13 mouse cellular contexts compared by ENCODE assay signal in genomic region chr15:99226090-99226489, GRCm38 (mm10). TPM values are rescaled to one million over a fixed set of nuclear protein-coding genes. Genes with fewer than 3 reads are reported as not detected.
DNase-seq lines count a peak whose midpoint lies in the region; ATAC-seq lines count a peak whose summit lies in the region.
"Had no signal": no experiment of that assay in that cellular context is flagged by ENCODE, and none has a peak within 500 bp of the region (broad histone marks: within the 10 kb centered on the region; RNA-seq: fewer than 3 reads in every experiment).

No protein-coding gene starts in this region.

- H3K27me3 ChIP-seq in heart, embryonic 15.5 days: peaks cover 92% of the 10 kb centered on the region
- H3K27me3 ChIP-seq in midbrain, embryonic 13.5 days: peaks cover 96% of the 10 kb centered on the region
- peaks cover 62% of the 10 kb centered on the region for H3K27me3 ChIP-seq in midbrain, embryonic 16.5 days (ENCODE audit: control insufficient read depth, insufficient read depth, low read depth, low read length)
- H3K27me3 ChIP-seq in hindbrain, embryonic 11.5 days (ENCODE audit: control insufficient read depth, insufficient read depth, low read length): peaks cover 76% of the 10 kb centered on the region
- peaks cover 88% of the 10 kb centered on the region for H3K27me3 ChIP-seq in stomach, embryonic 15.5 days (replicated peaks)

- no peak for DNase-seq in heart, postnatal 36 days
- DNase-seq in hindbrain, embryonic 11.5 days (ENCODE audit: low spot score): peak; percentile 24
- no peak for DNase-seq in urinary bladder, adult 18-20 months (ENCODE audit: low spot score in 2 of 2)
- DNase-seq in kidney, postnatal 14 days: no peak
- DNase-seq: cerebellum, adult 9-10 months; gastrocnemius, postnatal 10 days; heart, postnatal 4 days; thymus, adult 2 months had no signal

- 30% methylated on average over 14 of the region's 14 CpGs for WGBS in heart, embryonic 15.5 days
- 17% methylated on average over 14 of the region's 14 CpGs for WGBS in midbrain, embryonic 13.5 days
- WGBS in midbrain, embryonic 16.5 days: 14% methylated on average over 14 of the region's 14 CpGs
- WGBS in hindbrain, embryonic 11.5 days: 18% methylated on average over 14 of the region's 14 CpGs
- WGBS in stomach, embryonic 15.5 days: 28% methylated on average over 14 of the region's 14 CpGs

- no peaks in the 10 kb centered on the region for H3K36me3 ChIP-seq in heart, embryonic 15.5 days
- H3K36me3 ChIP-seq in midbrain, embryonic 13.5 days: no peaks in the 10 kb centered on the region
- no peaks in the 10 kb centered on the region for H3K36me3 ChIP-seq in midbrain, embryonic 16.5 days (ENCODE audit: control insufficient read depth, insufficient read depth, low read length)
- no peaks in the 10 kb centered on the region for H3K36me3 ChIP-seq in hindbrain, embryonic 11.5 days (ENCODE audit: control insufficient read depth, insufficient read depth, low read length)
- no peaks in the 10 kb centered on the region for H3K36me3 ChIP-seq in stomach, embryonic 15.5 days

- H3K4me3 ChIP-seq in heart, embryonic 15.5 days: no peak overlapping the region
- peak overlapping the region; percentile 42; the same call in 1 of the 2 replicates for H3K4me3 ChIP-seq in midbrain, embryonic 13.5 days (replicated peaks)
- H3K4me3 ChIP-seq in midbrain, embryonic 16.5 days (ENCODE audit: low read depth, low read length): no peak overlapping the region
- no peak overlapping the region for H3K4me3 ChIP-seq in hindbrain, embryonic 11.5 days (ENCODE audit: low read depth, low read length)
- H3K4me3 ChIP-seq in stomach, embryonic 15.5 days (replicated peaks): no peak overlapping the region

- no peaks in the 10 kb centered on the region for H3K9me3 ChIP-seq in heart, embryonic 15.5 days (replicated peaks)
- no peaks in the 10 kb centered on the region for H3K9me3 ChIP-seq in midbrain, embryonic 13.5 days
- no peaks in the 10 kb centered on the region for H3K9me3 ChIP-seq in midbrain, embryonic 16.5 days (replicated peaks; ENCODE audit: control insufficient read depth, low read length, poor library complexity, severe bottlenecking)
- H3K9me3 ChIP-seq in hindbrain, embryonic 11.5 days (ENCODE audit: control insufficient read depth, low read length): no peaks in the 10 kb centered on the region
- no peaks in the 10 kb centered on the region for H3K9me3 ChIP-seq in stomach, embryonic 15.5 days

- intact Hi-C loops in heart, postnatal 36 days (cut with DNase I): no loop called here

- H3K4me1 ChIP-seq in heart, embryonic 15.5 days (replicated peaks): peaks cover 42% of the 10 kb centered on the region
- H3K4me1 ChIP-seq in midbrain, embryonic 13.5 days (replicated peaks): peaks cover 39% of the 10 kb centered on the region
- H3K4me1 ChIP-seq in midbrain, embryonic 16.5 days (ENCODE audit: control insufficient read depth, insufficient read depth, low read length): peaks cover 17% of the 10 kb centered on the region
- H3K4me1 ChIP-seq in hindbrain, embryonic 11.5 days (replicated peaks; ENCODE audit: control insufficient read depth, insufficient read depth, low read length): peaks cover 19% of the 10 kb centered on the region
- H3K4me1 ChIP-seq in stomach, embryonic 15.5 days: peaks cover 34% of the 10 kb centered on the region

- 0 out of 2 replicates have a peak overlapping the region, but pooled peaks have one; percentile 7 for H3K9ac ChIP-seq in heart, embryonic 15.5 days
- no peak overlapping the region for H3K9ac ChIP-seq in midbrain, embryonic 13.5 days (replicated peaks)
- H3K9ac ChIP-seq in midbrain, embryonic 16.5 days (ENCODE audit: low read depth, low read length): no peak overlapping the region
- H3K9ac ChIP-seq in hindbrain, embryonic 11.5 days (ENCODE audit: low read depth, low read length): no peak overlapping the region
- H3K9ac ChIP-seq in stomach, embryonic 15.5 days: no peak overlapping the region

- H3K4me2 ChIP-seq in heart, embryonic 15.5 days: peak overlapping the region; percentile 92
- H3K4me2 ChIP-seq in midbrain, embryonic 13.5 days (replicated peaks): no peak overlapping the region; the same call in 1 of the 2 replicates
- no peak overlapping the region for H3K4me2 ChIP-seq in midbrain, embryonic 16.5 days (ENCODE audit: low read length)
- H3K4me2 ChIP-seq in hindbrain, embryonic 11.5 days (replicated peaks; ENCODE audit: low read depth, low read length): no peak overlapping the region
- H3K4me2 ChIP-seq in stomach, embryonic 15.5 days: peak overlapping the region; percentile 95

- no peak overlapping the region for H3K27ac ChIP-seq in heart, embryonic 15.5 days
- H3K27ac ChIP-seq in midbrain, embryonic 13.5 days: no peak overlapping the region
- no peak overlapping the region for H3K27ac ChIP-seq in midbrain, embryonic 16.5 days (ENCODE audit: low read length)
- H3K27ac ChIP-seq in hindbrain, embryonic 11.5 days (ENCODE audit: low read depth, low read length): no peak overlapping the region
- no peak overlapping the region for H3K27ac ChIP-seq in stomach, embryonic 15.5 days

- ATAC-seq in heart, embryonic 15.5 days (replicated peaks; ENCODE audit: insufficient number of reproducible peaks, insufficient read depth, low FRiP score, low read depth): no peak
- no peak for ATAC-seq in midbrain, embryonic 13.5 days
- no peak for ATAC-seq in midbrain, embryonic 16.5 days
- no peak for ATAC-seq in hindbrain, embryonic 11.5 days (ENCODE audit: low FRiP score)
- ATAC-seq in stomach, embryonic 15.5 days (ENCODE audit: insufficient read depth, low FRiP score, low read depth): no peak

RNA-seq across cellular contexts. Expression of gene Kcnh3, which starts 1.4 kb away (rescaled TPM):
- polyA plus RNA-seq in heart, embryonic 15.5 days (2015; fragmentation: Nextera tagmentation; extraction: Ambion mirVana): 0.44 and 1.1 TPM in 2 replicates
- total RNA-seq in heart, postnatal 36 days (2021): under 1 TPM; 0.08 to 0.19 TPM
- 0.19 and 0.61 TPM in 2 replicates for polyA plus RNA-seq in midbrain, embryonic 13.5 days (2015; fragmentation: Nextera tagmentation; extraction: Ambion mirVana)
- polyA plus RNA-seq in midbrain, embryonic 16.5 days (2015; fragmentation: Nextera tagmentation; extraction: Ambion mirVana): 0.25 and 0.50 TPM in 2 replicates
- 0.12 and 0.14 TPM in 2 replicates for polyA plus RNA-seq in hindbrain, embryonic 11.5 days (2014; fragmentation: Nextera tagmentation; extraction: Ambion mirVana)
- polyA plus RNA-seq in stomach, embryonic 15.5 days (2015; fragmentation: Nextera tagmentation; extraction: Ambion mirVana): 0.77 and 1.2 TPM in 2 replicates
- total RNA-seq: CH12.LX had no signal

RNA-seq across cellular contexts. Expression of gene Mcrs1, which starts 25.7 kb away (rescaled TPM):
- polyA plus RNA-seq in heart, embryonic 15.5 days (2015; fragmentation: Nextera tagmentation; extraction: Ambion mirVana): 134 and 159 TPM in 2 replicates
- 10 to 100 TPM; 46.6 to 49.5 TPM for total RNA-seq in heart, postnatal 36 days (2021)
- polyA plus RNA-seq in midbrain, embryonic 13.5 days (2015; fragmentation: Nextera tagmentation; extraction: Ambion mirVana): 218 TPM in 2 replicates
- 209 and 211 TPM in 2 replicates for polyA plus RNA-seq in midbrain, embryonic 16.5 days (2015; fragmentation: Nextera tagmentation; extraction: Ambion mirVana)
- 184 and 193 TPM in 2 replicates for polyA plus RNA-seq in hindbrain, embryonic 11.5 days (2014; fragmentation: Nextera tagmentation; extraction: Ambion mirVana)
- polyA plus RNA-seq in stomach, embryonic 15.5 days (2015; fragmentation: Nextera tagmentation; extraction: Ambion mirVana): 107 and 122 TPM in 2 replicates

Comparison
In these comparisons a context has a peak if more than half of its experiments do, and no peak if none do; other contexts are left out.
1. H3K4me2 ChIP-seq: peak in heart, embryonic 15.5 days (single experiment) and stomach, embryonic 15.5 days (single experiment); none in midbrain, embryonic 13.5 days (single experiment), midbrain, embryonic 16.5 days (single experiment) and hindbrain, embryonic 11.5 days (single experiment).